ENCODE assay signal across 9 mouse cellular contexts in the genomic region with DNA sequence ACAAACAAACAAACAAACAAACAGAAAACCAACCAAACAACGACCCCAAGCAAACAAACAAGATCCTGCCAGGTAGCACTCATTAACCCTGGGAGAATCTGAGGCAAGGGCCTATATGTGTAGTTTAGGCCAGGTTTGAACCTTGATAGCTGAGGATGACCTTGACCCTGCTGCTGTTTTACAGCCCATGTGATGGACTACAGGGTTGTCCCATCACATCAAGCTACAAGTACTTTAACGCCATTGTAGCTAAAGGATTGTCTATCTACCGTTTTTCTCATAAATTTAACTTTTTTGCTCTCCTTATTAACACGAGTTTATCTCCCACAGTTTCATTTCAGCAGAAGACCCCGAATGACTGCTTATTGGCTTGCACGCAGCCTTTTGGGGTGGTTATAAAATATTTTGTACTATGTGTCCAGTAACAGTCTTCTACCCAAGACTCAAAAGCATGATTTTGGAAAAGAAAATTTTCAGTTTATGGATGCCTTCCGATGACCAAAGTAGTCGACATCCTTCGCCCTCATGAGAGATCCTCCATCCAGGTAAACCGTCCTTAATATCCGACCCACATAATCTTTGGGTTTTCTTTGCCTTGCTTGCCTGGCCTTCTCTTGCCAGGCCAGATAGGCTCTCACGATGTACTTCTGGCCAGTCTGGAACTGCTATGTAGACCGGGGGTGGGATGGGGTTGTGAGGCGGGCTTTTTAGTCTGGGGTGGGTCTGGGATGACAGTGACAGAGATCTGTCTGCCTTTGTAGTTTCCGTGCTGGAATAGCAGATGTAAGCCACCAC. TPM values are rescaled to one million over a fixed set of nuclear protein-coding genes. Genes with fewer than 3 reads are reported as not detected.
A peak's percentile ranks its signal among the peaks of the same experiment; 100 is the strongest.
DNase-seq lines count a peak whose midpoint lies in the region; ATAC-seq and TF ChIP-seq lines count a peak whose summit lies in the region.
"Had no signal": no experiment of that assay in that cellular context is flagged by ENCODE, and none has a peak within 500 bp of the region (broad histone marks: within the 10 kb centered on the region; RNA-seq: fewer than 3 reads in every experiment).

No protein-coding gene starts in this region.

- TF ChIP-seq CTCF in gastrocnemius, adult 2 months (IDR thresholded peaks at IDR 0.05), result no peak
- no peak for TF ChIP-seq CTCF in E14TG2a.4 (conservative IDR thresholded peaks at IDR 0.05; ENCODE audit: low read length)
- TF ChIP-seq CTCF in heart, postnatal 0 days (IDR thresholded peaks at IDR 0.05; ENCODE audit: low read depth), result no peak

- H3K4me1 ChIP-seq in E14TG2a.4 (replicated peaks; ENCODE audit: low read depth, low read length), result peaks cover 62% of the 10 kb centered on the region
- H3K4me1 ChIP-seq in heart, postnatal 0 days (ENCODE audit: control insufficient read depth, insufficient read depth), result no peaks in the 10 kb centered on the region

- no peak for DNase-seq in gastrocnemius, adult 2 months
- no peak for DNase-seq in gastrocnemius, postnatal 36 days
- DNase-seq in heart, postnatal 0 days (ENCODE audit: low spot score), result no peak
- no peak for DNase-seq in adrenal gland, postnatal 36 days
- no peak for DNase-seq in kidney, postnatal 14 days
- DNase-seq: right cerebral cortex, postnatal 25 days had no signal

- TF ChIP-seq EP300 in heart, postnatal 0 days (IDR thresholded peaks at IDR 0.05; ENCODE audit: low read depth), result no peak

- H3K79me2 ChIP-seq in macrophage (ENCODE audit: inconsistent target), result no peaks in the 10 kb centered on the region

- H3K27ac ChIP-seq in gastrocnemius, adult 2 months, result no peak overlapping the region
- H3K27ac ChIP-seq in heart, postnatal 0 days (ENCODE audit: low read depth), result no peak overlapping the region
- H3K27ac ChIP-seq in macrophage, result no peak overlapping the region

- H3K4me3 ChIP-seq in gastrocnemius, adult 2 months, result peak overlapping the region; percentile 78
- H3K4me3 ChIP-seq in E14TG2a.4 (replicated peaks; ENCODE audit: low read length), result peak overlapping the region; percentile 85
- peak overlapping the region; percentile 11; the same call in 1 of the 2 replicates for H3K4me3 ChIP-seq in heart, postnatal 0 days (ENCODE audit: low read depth, low read length)
- peak overlapping the region; percentile 50; the same call in 1 of the 2 replicates for H3K4me3 ChIP-seq in macrophage (ENCODE audit: inconsistent target)

- no peaks in the 10 kb centered on the region for H3K36me3 ChIP-seq in E14TG2a.4 (ENCODE audit: insufficient read depth, low read length)
- no peaks in the 10 kb centered on the region for H3K36me3 ChIP-seq in heart, postnatal 0 days (replicated peaks; ENCODE audit: control insufficient read depth, insufficient read depth, low read length)
- no peaks in the 10 kb centered on the region for H3K36me3 ChIP-seq in macrophage (ENCODE audit: inconsistent target)

- no peaks in the 10 kb centered on the region for H3K9me3 ChIP-seq in E14TG2a.4 (ENCODE audit: low read length)
- no peaks in the 10 kb centered on the region for H3K9me3 ChIP-seq in heart, postnatal 0 days (replicated peaks; ENCODE audit: control insufficient read depth, low read length)

- intact Hi-C loops in gastrocnemius, adult 2 months (cut with DNase I), result loop anchor here (2.0 to 10.0 kb wide), 3 partner anchors 69 to 1571 kb away; a partner anchor contains a TSS
- intact Hi-C loops in gastrocnemius, postnatal 36 days (cut with DNase I), result loop anchor here (5.0 kb wide), 1 partner anchor 1489 kb away; no protein-coding TSS in a partner anchor

- no peak for ATAC-seq in heart, postnatal 0 days (ENCODE audit: insufficient read depth, low read depth)
- no peak for ATAC-seq in megakaryocyte-erythroid progenitor cell, adult 5-6 weeks (replicated peaks; ENCODE audit: low FRiP score, low TSS enrichment, poor library complexity, severe bottlenecking)

- WGBS in heart, postnatal 0 days, result 59% methylated on average over 15 of the region's 15 CpGs
- WGBS in macrophage (ENCODE audit: missing documents), result 81% methylated on average over 15 of the region's 15 CpGs

- no peaks in the 10 kb centered on the region for H3K27me3 ChIP-seq in E14TG2a.4 (ENCODE audit: insufficient read depth, low read length)
- H3K27me3 ChIP-seq in heart, postnatal 0 days (ENCODE audit: control insufficient read depth, insufficient read depth, low read length), result no peaks in the 10 kb centered on the region

- H3K4me2 ChIP-seq in heart, postnatal 0 days (ENCODE audit: low read depth, low read length), result peak overlapping the region; percentile 80; the same call in 1 of the 2 replicates

- H3K9ac ChIP-seq in heart, postnatal 0 days (replicated peaks; ENCODE audit: low read depth, low read length), result no peak overlapping the region

RNA-seq across cellular contexts. Expression of a gene that starts 14.8 kb away (rescaled TPM):
- total RNA-seq in gastrocnemius, adult 2 months (2021), result 100 to 1,000 TPM; 131 to 139 TPM
- 100 to 1,000 TPM; 130 to 153 TPM for total RNA-seq in gastrocnemius, postnatal 36 days (2021)
- 3,824 and 4,565 TPM in 2 replicates for total RNA-seq in heart, postnatal 0 days (2014; rRNA removed; ENCODE audit: low replicate concordance)
- 30.4 and 37.5 TPM in 2 replicates for polyA plus RNA-seq in heart, postnatal 0 days (2015; fragmentation: Nextera tagmentation; extraction: Ambion mirVana)
- 10 to 100 TPM in 17 of 26 experiments, 1 to 10 TPM in 7, not detected in 2; 2.5 to 65.3 (median 15.5) TPM for total RNA-seq in macrophage (2018; cell fraction: chromatin; rRNA removed)
- total RNA-seq in macrophage (2018; cell fraction: cytosol; rRNA removed), result 100 to 1,000 TPM in 8 of 26 experiments, 10 to 100 TPM in 18; 16.2 to 226 (median 79.6) TPM
- 100 to 1,000 TPM in 1 of 26 experiments, 10 to 100 TPM in 22, 1 to 10 TPM in 3; 3.2 to 104 (median 26.4) TPM for total RNA-seq in macrophage (2018; cell fraction: nucleus; rRNA removed)
- 1.0 to 1.9 TPM in 2 of 3 replicates, not detected in the other for polyA plus RNA-seq in macrophage (2018)
- total RNA-seq in adrenal gland, postnatal 36 days (2021), result 100 to 1,000 TPM; 443 to 473 TPM
- total RNA-seq in megakaryocyte-erythroid progenitor cell, adult 5-6 weeks (2014; fragmentation: Nextera tagmentation), result 115 and 209 TPM in 2 replicates
- total RNA-seq in megakaryocyte-erythroid progenitor cell, adult 5-6 weeks (2017), result 683 and 1,187 TPM in 2 replicates

RNA-seq across cellular contexts. Expression of a gene that starts 17.7 kb away (rescaled TPM):
- 1 to 10 TPM in 1 of 2 experiments, not detected in 1; 2.0 TPM for total RNA-seq in gastrocnemius, adult 2 months (2021)
- total RNA-seq in gastrocnemius, postnatal 36 days (2021), result 10 to 100 TPM in 1 of 2 experiments, 1 to 10 TPM in 1; 7.7 to 11.5 TPM
- 369 and 922 TPM in 2 replicates for total RNA-seq in heart, postnatal 0 days (2014; rRNA removed; ENCODE audit: low replicate concordance)
- polyA plus RNA-seq in heart, postnatal 0 days (2015; fragmentation: Nextera tagmentation; extraction: Ambion mirVana), result 1.3 and 2.6 TPM in 2 replicates
- total RNA-seq in macrophage (2018; cell fraction: chromatin; rRNA removed), result 10 to 100 TPM in 2 of 26 experiments, 1 to 10 TPM in 5, not detected in 19; 3.1 to 25.0 (median 5.3) TPM
- total RNA-seq in macrophage (2018; cell fraction: cytosol; rRNA removed), result 10 to 100 TPM in 15 of 26 experiments, 1 to 10 TPM in 11; 2.6 to 50.6 (median 16.0) TPM
- total RNA-seq in macrophage (2018; cell fraction: nucleus; rRNA removed), result 10 to 100 TPM in 1 of 26 experiments, 1 to 10 TPM in 14, not detected in 11; 2.4 to 22.9 (median 4.9) TPM
- polyA plus RNA-seq in macrophage (2018), result not detected in 3 replicates
- total RNA-seq in adrenal gland, postnatal 36 days (2021), result 10 to 100 TPM; 49.7 to 55.2 TPM
- 41.1 and 66.5 TPM in 2 replicates for total RNA-seq in megakaryocyte-erythroid progenitor cell, adult 5-6 weeks (2014; fragmentation: Nextera tagmentation)
- total RNA-seq in megakaryocyte-erythroid progenitor cell, adult 5-6 weeks (2017), result 1,297 and 1,759 TPM in 2 replicates

RNA-seq across cellular contexts. Expression of a gene that starts 19.2 kb away (rescaled TPM):
- total RNA-seq in gastrocnemius, adult 2 months (2021), result not detected
- total RNA-seq in gastrocnemius, postnatal 36 days (2021), result 1 to 10 TPM; 2.8 to 5.0 TPM
- 709 and 989 TPM in 2 replicates for total RNA-seq in heart, postnatal 0 days (2014; rRNA removed; ENCODE audit: low replicate concordance)
- 2.4 and 2.5 TPM in 2 replicates for polyA plus RNA-seq in heart, postnatal 0 days (2015; fragmentation: Nextera tagmentation; extraction: Ambion mirVana)
- 1 to 10 TPM in 3 of 26 experiments, not detected in 23; 2.6 to 6.9 (median 3.0) TPM for total RNA-seq in macrophage (2018; cell fraction: chromatin; rRNA removed)
- total RNA-seq in macrophage (2018; cell fraction: cytosol; rRNA removed), result 10 to 100 TPM in 3 of 26 experiments, 1 to 10 TPM in 21, under 1 TPM in 2; 0.91 to 17.1 (median 3.1) TPM
- total RNA-seq in macrophage (2018; cell fraction: nucleus; rRNA removed), result 1 to 10 TPM in 3 of 26 experiments, not detected in 23; 2.4 to 9.1 (median 2.4) TPM
- polyA plus RNA-seq in macrophage (2018), result not detected in 3 replicates
- total RNA-seq in adrenal gland, postnatal 36 days (2021), result 10 to 100 TPM; 13.9 to 17.7 TPM
- 189 and 293 TPM in 2 replicates for total RNA-seq in megakaryocyte-erythroid progenitor cell, adult 5-6 weeks (2014; fragmentation: Nextera tagmentation)
- 189 and 625 TPM in 2 replicates for total RNA-seq in megakaryocyte-erythroid progenitor cell, adult 5-6 weeks (2017)

RNA-seq across cellular contexts. Expression of a gene that starts 27.2 kb away (rescaled TPM):
- total RNA-seq in gastrocnemius, adult 2 months (2021), result 1 to 10 TPM in 1 of 2 experiments, under 1 TPM in 1; 0.94 to 1.0 TPM
- 1 to 10 TPM; 1.7 to 2.1 TPM for total RNA-seq in gastrocnemius, postnatal 36 days (2021)
- 82.5 and 133 TPM in 2 replicates for total RNA-seq in heart, postnatal 0 days (2014; rRNA removed; ENCODE audit: low replicate concordance)
- polyA plus RNA-seq in heart, postnatal 0 days (2015; fragmentation: Nextera tagmentation; extraction: Ambion mirVana), result 0.25 and 0.31 TPM in 2 replicates
- 1 to 10 TPM in 1 of 26 experiments, under 1 TPM in 7, not detected in 18; 0.51 to 1.7 (median 0.67) TPM for total RNA-seq in macrophage (2018; cell fraction: chromatin; rRNA removed)
- total RNA-seq in macrophage (2018; cell fraction: cytosol; rRNA removed), result 1 to 10 TPM in 22 of 26 experiments, under 1 TPM in 4; 0.50 to 6.2 (median 1.7) TPM
- total RNA-seq in macrophage (2018; cell fraction: nucleus; rRNA removed), result 1 to 10 TPM in 3 of 26 experiments, under 1 TPM in 10, not detected in 13; 0.24 to 2.9 (median 0.72) TPM
- polyA plus RNA-seq in macrophage (2018), result 0.09 to 0.34 TPM (median 0.15 TPM) in 3 replicates
- 1 to 10 TPM; 4.2 to 4.7 TPM for total RNA-seq in adrenal gland, postnatal 36 days (2021)
- total RNA-seq in megakaryocyte-erythroid progenitor cell, adult 5-6 weeks (2014; fragmentation: Nextera tagmentation), result 31.9 and 110 TPM in 2 replicates
- total RNA-seq in megakaryocyte-erythroid progenitor cell, adult 5-6 weeks (2017), result 85.7 and 165 TPM in 2 replicates

RNA-seq across cellular contexts. Expression of a gene that starts 27.4 kb away (rescaled TPM):
- not detected for total RNA-seq in gastrocnemius, adult 2 months (2021)
- total RNA-seq in gastrocnemius, postnatal 36 days (2021), result not detected
- not detected in 2 replicates for total RNA-seq in heart, postnatal 0 days (2014; rRNA removed; ENCODE audit: low replicate concordance)
- polyA plus RNA-seq in heart, postnatal 0 days (2015; fragmentation: Nextera tagmentation; extraction: Ambion mirVana), result 0.04 and 0.15 TPM in 2 replicates
- not detected for total RNA-seq in macrophage (2018; cell fraction: chromatin; rRNA removed)
- total RNA-seq in macrophage (2018; cell fraction: cytosol; rRNA removed), result not detected
- not detected for total RNA-seq in macrophage (2018; cell fraction: nucleus; rRNA removed)
- not detected in 3 replicates for polyA plus RNA-seq in macrophage (2018)
- not detected for total RNA-seq in adrenal gland, postnatal 36 days (2021)
- not detected in 2 replicates for total RNA-seq in megakaryocyte-erythroid progenitor cell, adult 5-6 weeks (2014; fragmentation: Nextera tagmentation)
- not detected in 2 replicates for total RNA-seq in megakaryocyte-erythroid progenitor cell, adult 5-6 weeks (2017)

Comparison
In these comparisons a context has a peak if more than half of its experiments do, and no peak if none do; other contexts are left out.
1. H3K4me3 ChIP-seq: peak in every context shown above with its lines; median percentile 85 in E14TG2a.4; 78 in gastrocnemius, adult 2 months; 50 in macrophage; 11 in heart, postnatal 0 days.
2. RNA of a gene that starts 19.2 kb away (total RNA-seq): 709 to 989 TPM in heart, postnatal 0 days and 189 to 625 TPM in megakaryocyte-erythroid progenitor cell, adult 5-6 weeks; 13.9 to 17.7 TPM in adrenal gland, postnatal 36 days, 2.8 to 5.0 TPM in gastrocnemius, postnatal 36 days and not detected in gastrocnemius, adult 2 months; every median in the first group is over 10 times any median in the second.